Mouse (Mus musculus) c-Kit-positive CD71-negative TER-119-negative erythroid progenitor cells, embryonic 14.5 days (primary cell): ENCODE data around the gene Sept4.

ENCODE experiments used
- DNase-seq: peaks from one replicate; pipeline ENCODE4 v3.0.0-alpha.2; 2013; ENCODE audit warnings: low read depth

The Sept4 gene

DNA sequence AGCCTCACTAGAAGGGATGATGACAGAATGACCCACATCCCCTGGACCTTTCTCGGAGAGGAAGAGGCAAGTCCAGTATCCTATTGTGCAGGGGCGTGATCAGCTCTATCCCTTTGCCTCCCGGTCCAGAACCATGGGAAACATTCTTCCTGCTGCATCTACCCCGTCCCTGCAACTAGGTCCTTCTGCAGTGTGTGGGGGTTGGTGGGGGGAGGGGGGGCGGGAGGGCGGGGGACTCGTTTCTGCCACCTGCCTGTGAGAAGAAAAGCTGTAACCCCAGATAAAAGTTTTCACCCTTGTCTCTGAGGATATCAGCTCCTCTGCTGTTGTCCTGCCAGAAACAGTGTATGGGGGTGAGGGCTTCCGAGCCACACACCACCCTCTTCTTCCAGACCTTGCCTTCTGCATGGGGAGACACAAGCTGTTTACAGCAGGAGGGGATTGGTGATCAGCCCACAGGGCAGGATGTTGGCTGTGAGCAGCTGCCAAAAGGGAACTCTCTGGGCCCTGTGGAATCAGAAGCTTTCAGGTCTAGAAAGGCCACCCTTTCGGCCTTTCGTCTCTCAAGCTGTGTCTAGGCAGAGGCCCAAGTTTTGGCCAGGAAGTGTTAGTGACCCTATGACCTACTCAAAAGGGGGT lies 10.4 kb downstream of the Sept4 start:
- DNase-seq: no peak

DNA sequence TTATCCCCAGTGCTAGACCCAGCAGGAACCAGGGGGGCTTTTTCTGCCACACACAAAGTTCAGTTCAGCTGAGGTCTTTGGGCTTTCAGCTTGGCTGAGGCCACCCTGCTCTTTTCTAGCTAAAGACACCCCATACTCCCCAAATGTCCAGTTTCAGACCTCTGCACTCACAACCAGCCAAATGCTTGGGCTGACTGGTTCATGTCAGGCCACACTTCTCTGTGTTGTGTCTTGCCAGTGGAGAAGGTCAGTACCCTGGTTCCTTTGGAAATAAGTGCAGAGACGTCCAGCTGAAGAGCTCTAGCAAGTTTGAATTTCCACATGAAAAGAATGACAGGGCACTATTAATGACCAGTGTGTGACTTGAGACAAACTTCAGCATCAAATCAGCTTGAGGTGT lies 11.0 kb downstream of the Sept4 start:
- no peak for DNase-seq

- DNase-seq: no peak
Measured at GRCm38 (mm10) chr11:87580543-87581085, 11.9 kb downstream of the Sept4 start.

- DNase-seq: no peak
Measured at GRCm38 (mm10) chr11:87581161-87581865, 12.6 kb downstream of the Sept4 start.

DNA sequence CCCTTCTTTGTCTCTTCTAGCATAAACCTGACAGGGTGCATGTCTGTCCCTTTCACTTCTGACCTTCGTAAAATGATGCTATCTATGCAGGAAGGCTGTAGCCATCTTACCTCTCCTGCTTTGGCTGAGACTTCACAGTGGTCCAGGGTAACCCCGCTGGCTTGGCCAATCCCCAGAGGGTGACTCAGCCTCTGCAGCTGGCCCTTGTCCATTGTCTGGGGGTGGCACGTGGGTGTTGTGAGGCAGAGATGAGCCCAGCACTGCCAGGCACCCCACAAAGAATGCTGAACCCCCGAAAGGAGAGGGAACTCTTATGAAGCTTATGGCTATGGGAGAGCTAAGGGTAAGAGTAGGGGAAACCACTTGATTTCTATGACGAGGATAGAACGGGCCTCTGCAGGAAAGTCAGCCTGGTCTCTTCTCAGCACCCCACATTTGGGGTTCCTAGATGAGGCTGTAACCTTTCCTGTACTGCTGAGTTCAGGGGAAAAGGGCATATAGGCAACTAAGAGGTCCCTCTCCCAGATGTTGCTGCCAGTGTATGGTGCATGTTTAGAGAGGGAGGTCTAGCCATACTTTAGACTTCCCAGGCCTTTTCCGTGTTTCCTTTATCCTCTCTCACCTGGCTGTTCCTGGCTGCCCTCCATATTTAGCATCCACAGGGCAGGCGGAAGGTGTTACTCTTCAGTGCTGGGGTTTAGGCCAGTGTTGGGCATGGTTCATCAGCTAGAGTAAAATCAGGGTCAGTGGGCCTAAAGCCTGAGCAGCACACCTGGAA lies 13.4 kb downstream of the Sept4 start:
- no peak for DNase-seq

- DNase-seq: no peak
Measured at GRCm38 (mm10) chr11:87583291-87584034, 14.8 kb downstream of the Sept4 start.

DNA sequence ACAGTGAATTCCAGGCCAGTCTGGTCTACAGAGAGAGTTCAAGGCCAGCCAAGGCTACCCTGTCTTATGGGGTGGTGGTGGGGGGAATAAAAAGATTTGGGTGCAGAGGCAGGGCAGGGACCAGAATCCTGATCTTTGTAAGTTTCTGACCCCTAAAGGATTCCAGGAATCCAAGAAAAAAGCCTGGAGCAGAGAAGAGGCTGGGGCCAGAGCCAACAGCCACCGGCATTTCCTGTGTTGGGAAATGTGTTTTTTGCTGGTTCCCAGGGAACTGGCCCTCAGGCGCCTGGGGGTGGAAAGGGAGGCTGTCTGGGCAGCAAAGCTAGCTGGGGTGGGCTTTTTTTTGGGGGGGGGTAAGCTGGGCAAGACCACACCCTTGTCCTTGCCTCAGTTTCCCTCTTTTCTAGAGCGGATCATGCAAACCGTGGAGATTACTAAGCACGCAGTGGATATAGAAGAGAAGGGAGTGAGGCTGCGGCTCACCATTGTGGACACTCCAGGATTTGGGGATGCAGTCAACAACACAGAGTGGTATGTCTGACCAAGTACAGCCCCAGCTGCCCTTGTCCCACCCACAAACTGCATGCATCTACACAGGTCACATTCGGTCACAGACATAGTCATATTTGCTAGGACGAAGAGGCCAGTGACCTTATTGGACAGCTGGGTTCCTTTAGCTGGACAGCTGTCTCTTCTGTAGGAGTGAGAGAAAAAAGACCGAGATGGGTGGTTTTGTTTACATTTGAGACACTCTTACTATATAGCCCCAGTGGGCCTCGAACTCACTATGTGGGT lies 16.2 kb downstream of the Sept4 start:
- DNase-seq: no peak

DNA sequence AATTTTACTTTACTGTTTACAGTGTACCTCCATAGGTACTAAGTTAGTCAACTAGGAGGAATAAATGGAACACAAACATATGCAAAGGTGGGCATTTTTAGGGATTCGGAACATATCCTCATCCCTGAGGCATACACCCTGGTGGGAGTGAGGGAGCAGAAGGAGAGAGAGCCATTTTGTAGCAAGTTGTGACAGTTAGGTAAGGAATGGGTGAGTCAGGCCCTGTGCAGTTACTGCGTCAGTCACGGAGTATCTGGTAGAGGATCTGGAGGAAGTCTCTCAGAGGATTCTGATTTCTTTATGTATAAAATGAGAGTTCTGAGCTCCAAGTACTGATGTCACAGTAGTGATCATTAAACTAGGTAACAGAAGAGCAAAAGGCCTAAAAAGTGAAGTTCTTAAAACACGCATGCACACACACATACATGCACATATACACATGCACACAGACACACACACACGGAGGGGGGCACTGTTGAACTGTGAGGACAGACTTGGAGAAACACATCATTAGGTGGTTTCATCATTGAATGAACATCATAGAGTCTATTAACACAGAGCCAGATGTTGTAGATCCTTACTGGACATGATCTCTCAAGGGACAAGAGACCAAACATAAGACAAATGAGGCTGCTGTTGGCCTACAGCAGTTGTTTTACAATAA lies 18.6 kb downstream of the Sept4 start:
- DNase-seq: no peak

- DNase-seq: no peak
Measured at GRCm38 (mm10) chr11:87589605-87590004, 20.9 kb downstream of the Sept4 start.

DNA sequence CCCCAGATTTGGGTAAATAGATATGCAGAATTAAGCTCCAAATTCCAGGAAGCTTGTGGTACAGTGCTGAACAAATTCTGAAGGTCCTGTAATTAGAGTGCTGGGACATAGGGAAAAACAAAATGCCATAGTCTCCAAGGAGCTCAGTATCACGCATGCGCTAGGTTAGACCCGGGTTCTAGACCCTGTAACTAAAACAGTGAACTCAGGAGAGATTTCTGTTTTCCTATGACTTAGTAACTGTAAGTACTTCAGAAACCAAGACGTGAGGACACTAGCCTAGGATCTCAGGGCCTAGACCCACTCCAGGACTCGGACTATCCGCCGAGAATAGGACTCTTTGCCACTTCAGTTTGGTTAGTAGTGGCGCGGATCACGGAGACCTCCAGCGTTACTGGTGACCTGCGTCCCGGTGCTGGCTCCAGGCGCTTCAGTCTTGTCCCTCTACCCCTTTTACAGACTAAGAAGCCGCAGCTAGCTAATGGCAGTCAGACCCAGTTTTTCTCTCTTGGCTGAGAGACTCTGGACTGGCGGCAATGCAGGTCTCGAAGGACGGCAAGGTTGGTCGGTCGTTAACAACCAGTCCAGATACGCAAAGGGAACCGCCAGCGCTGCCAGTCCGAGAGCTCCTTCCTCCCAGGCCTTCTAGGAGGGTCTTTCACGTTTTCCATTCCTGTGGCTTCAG lies 22.3 kb downstream of the Sept4 start:
- DNase-seq: no peak

- peak; percentile 95 for DNase-seq
Measured at GRCm38 (mm10) chr11:87591526-87592353, 23.0 kb downstream of the Sept4 start, which contains the start of gene Mtmr4. Gene Mtmr4, plus strand, starts transcription at chr11:87592162.

GRCm38 (mm10) chr11:87592354-87592695 lies 23.6 kb downstream of the Sept4 start:
- DNase-seq: no peak

DNA sequence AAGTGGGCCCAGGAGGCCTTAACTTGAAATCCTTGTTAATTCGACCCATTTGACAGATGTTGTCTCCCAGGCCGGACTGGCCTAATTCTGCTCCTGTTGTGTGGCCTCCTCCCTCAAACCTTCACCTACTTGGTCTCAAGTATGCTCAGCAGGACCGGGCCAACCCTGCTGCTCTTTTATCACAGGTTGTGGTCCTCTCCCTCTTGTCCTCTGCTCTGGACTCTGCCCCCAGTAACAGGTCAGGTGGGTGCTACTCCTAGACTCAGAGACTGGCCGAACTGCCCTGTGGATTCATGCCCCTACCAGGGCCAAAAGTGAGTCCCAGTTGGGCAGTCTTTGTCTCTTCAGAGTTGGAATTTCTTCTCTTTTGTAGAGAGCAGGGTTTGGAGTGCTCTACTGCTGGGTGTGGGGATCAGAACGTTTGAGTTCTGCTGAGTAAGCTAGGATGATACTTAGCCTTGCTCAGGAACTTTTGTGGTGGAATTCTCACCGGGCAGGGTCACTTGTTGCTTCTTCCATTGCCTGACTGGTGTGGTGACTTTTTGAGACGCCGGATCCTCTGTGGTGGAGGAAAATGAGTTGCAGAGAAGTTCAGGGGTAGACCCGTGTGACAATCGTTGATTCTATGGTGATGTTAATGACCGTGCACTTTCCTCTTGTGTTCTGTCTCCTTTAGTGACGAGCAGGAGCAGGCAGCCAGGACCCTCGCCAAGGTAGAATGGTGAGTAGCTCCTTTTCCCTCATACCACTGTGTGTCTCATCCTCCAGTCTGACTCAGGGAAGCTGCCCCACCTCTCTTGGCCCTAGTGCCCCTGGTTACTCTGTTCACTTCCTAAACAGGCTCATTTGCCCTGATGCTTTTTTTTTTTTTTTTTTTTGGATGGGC lies 24.3 kb downstream of the Sept4 start:
- no peak for DNase-seq

DNA sequence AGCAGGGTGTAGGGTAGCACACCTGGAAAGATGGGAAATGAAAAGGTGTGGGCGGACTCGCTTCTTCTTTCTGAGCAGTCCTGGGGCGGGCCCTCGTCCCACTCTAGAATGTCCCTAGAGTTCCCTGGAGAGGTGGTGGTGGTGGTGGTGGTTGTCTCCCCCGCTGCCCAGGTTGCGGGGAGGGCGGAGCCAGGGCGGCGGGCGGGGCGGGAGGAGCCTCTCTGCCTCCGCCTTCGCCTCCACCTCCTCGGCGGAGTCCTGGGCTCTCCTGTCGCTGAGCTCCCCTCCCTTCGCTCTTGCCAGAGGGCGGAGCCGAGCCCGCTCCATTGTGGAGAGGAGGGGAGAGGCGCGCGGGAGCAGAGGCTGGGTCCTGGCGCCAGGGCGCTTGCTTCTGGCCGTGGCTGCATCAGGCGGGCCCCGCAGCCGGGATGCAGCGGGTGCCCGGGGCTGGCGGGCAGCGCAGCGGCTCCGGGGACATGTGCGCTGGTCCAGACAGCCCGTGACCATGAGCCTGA lies 26.7 kb downstream of the Sept4 start:
- DNase-seq: peak; percentile 69

DNA sequence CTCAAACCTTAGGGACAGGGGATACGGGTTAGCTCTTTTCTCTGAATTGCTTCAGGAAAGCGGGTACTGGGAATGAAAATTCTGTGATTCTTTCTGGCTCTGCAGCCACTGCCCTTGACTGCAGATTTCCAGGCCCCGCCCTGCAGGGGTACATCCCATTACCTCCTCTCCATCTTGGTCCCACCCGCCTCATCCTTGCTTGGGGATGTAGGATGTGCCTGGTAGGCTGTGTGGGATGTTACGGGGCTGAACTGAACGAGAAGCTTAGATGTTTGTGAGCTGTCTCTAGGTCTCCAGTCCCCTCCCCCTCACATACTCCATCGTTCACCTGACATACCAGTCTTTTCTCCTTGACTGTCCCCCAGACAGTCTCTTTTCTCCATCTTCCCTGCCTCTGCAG lies 27.3 kb downstream of the Sept4 start:
- no peak for DNase-seq

DNA sequence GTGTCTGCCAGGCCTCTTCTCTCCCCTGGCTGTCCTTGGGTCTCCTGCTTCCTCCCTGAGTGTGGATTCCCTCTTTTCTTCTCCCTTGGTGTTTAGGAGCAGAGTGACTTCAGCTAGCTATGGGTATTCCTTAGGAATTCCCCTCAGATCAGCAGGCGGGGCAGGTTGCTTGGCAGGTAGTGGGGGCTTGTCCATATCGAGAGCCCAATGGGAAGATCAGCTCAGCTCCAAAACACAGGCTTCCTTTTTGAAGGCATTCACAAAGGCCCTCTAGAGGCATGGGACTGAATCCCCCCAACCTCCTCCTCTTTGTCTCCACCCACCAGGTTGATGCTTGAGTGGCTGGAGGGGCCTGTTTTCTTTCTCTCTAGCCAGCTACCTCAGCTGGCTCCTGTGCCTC lies 27.8 kb downstream of the Sept4 start:
- DNase-seq: no peak

- no peak for DNase-seq
Measured at GRCm38 (mm10) chr11:87597061-87597460, 28.4 kb downstream of the Sept4 start.
